Mouse (Mus musculus) cerebellum, adult 9-11 months (tissue): ENCODE results near the gene Muc5b.
"Not testable (repeated sequence)": the region's sequence is repeated elsewhere in the genome, so short reads cannot be mapped to it uniquely, and the experiment has no call there.

Experiments
- DNase-seq: peaks from one replicate; pipeline ENCODE4 v3.0.0; 2022

The Muc5b gene

GRCm38 (mm10) chr7:141838779-141839178, at the start of gene Muc5b:
Gene Muc5b (plus strand): TSS chr7:141839070.
- DNase-seq, result no peak

GRCm38 (mm10) chr7:141794251-141794650, 44.6 kb upstream of the Muc5b start:
- DNase-seq, result no peak

GRCm38 (mm10) chr7:141803206-141803605, 35.7 kb upstream of the Muc5b start:
- no peak for DNase-seq

- no peak for DNase-seq
Observed at GRCm38 (mm10) chr7:141805384-141805783, 33.5 kb upstream of the Muc5b start.

GRCm38 (mm10) chr7:141807823-141808222, 31.0 kb upstream of the Muc5b start:
- not testable (repeated sequence) for DNase-seq

- DNase-seq, result not testable (repeated sequence)
Observed at GRCm38 (mm10) chr7:141809933-141810332, 28.9 kb upstream of the Muc5b start.

GRCm38 (mm10) chr7:141813321-141813720, 25.5 kb upstream of the Muc5b start:
- DNase-seq, result no peak

- DNase-seq, result peak; percentile 16
Observed at GRCm38 (mm10) chr7:141815361-141815760, 23.5 kb upstream of the Muc5b start.

GRCm38 (mm10) chr7:141817355-141818075, 21.4 kb upstream of the Muc5b start:
- DNase-seq, result peak; percentile 6

GRCm38 (mm10) chr7:141818267-141818666, 20.6 kb upstream of the Muc5b start:
- DNase-seq, result no peak

- DNase-seq, result no peak
Observed at GRCm38 (mm10) chr7:141822582-141823261, 16.1 kb upstream of the Muc5b start.

- DNase-seq, result no peak
Observed at GRCm38 (mm10) chr7:141823699-141824098, 15.2 kb upstream of the Muc5b start.

- DNase-seq, result no peak
Observed at GRCm38 (mm10) chr7:141824398-141824797, 14.5 kb upstream of the Muc5b start.

- DNase-seq, result no peak
Observed at GRCm38 (mm10) chr7:141835941-141836340, 2.9 kb upstream of the Muc5b start.

- no peak for DNase-seq
Observed at GRCm38 (mm10) chr7:141836423-141836822, 2.4 kb upstream of the Muc5b start.

GRCm38 (mm10) chr7:141840354-141840753, 1.5 kb downstream of the Muc5b start:
- DNase-seq, result no peak

- DNase-seq, result no peak
Observed at GRCm38 (mm10) chr7:141861046-141861445, 22.2 kb downstream of the Muc5b start.

- DNase-seq, result no peak
Observed at GRCm38 (mm10) chr7:141869644-141870043, 30.8 kb downstream of the Muc5b start.

- DNase-seq, result no peak
Observed at GRCm38 (mm10) chr7:141870553-141870952, 31.7 kb downstream of the Muc5b start.

GRCm38 (mm10) chr7:141874891-141875290, 36.0 kb downstream of the Muc5b start:
- no peak for DNase-seq

GRCm38 (mm10) chr7:141878813-141879212, 39.9 kb downstream of the Muc5b start:
- no peak for DNase-seq

GRCm38 (mm10) chr7:141892151-141892550, 53.3 kb downstream of the Muc5b start:
- peak; percentile 51 for DNase-seq

GRCm38 (mm10) chr7:141901825-141902224, 63.0 kb downstream of the Muc5b start:
- no peak for DNase-seq

- peak; percentile 99 for DNase-seq
Observed at GRCm38 (mm10) chr7:141902269-141902729, 63.4 kb downstream of the Muc5b start.
